Mouse (Mus musculus): ENCODE results near the gene Tmem220. TPM values are rescaled to one million over a fixed set of nuclear protein-coding genes. Genes with fewer than 3 reads are reported as not detected.

Gene Tmem220
- polyA plus RNA-seq, 1 experiment from 2014 or later, result 0.46 TPM

GRCm38 (mm10) chr11:66998467-66999403 is 26.2 kb upstream of the Tmem220 start:
- Histone ChIP-seq H3K27ac (no peak overlapping the region), H3K4me3 (replicated peaks) (no peak overlapping the region), H3K9me3 (no peaks in the 10 kb centered on the region), H3K36me3 (replicated peaks) (no peaks in the 10 kb centered on the region), H3K4me2 (no peak overlapping the region), H3K27me3 (0 out of 2 replicates have a peak, but pooled peaks cover 4% of the 10 kb centered on the region), H3K4me1 (peaks cover 18% of the 10 kb centered on the region), H3K9ac (no peak overlapping the region)
- WGBS, result 84% methylated on average over 14 of the region's 14 CpGs
- ATAC-seq (ENCODE audit: low FRiP score), result no peak

GRCm38 (mm10) chr11:67000671-67001070 is 24.3 kb upstream of the Tmem220 start:
- WGBS, result 76% methylated on average over 4 of the region's 4 CpGs
- Histone ChIP-seq H3K27me3 (0 out of 2 replicates have a peak, but pooled peaks cover 4% of the 10 kb centered on the region), H3K4me3 (replicated peaks) (no peak overlapping the region), H3K9ac (no peak overlapping the region), H3K4me1 (peaks cover 18% of the 10 kb centered on the region), H3K36me3 (replicated peaks) (no peaks in the 10 kb centered on the region), H3K4me2 (no peak overlapping the region), H3K27ac (peak overlapping the region; percentile 42; the same call in 1 of the 2 replicates), H3K9me3 (no peaks in the 10 kb centered on the region)
- ATAC-seq (ENCODE audit: low FRiP score), result no peak

GRCm38 (mm10) chr11:67001717-67002116 is 23.2 kb upstream of the Tmem220 start:
- H3K27me3 ChIP-seq, result 0 out of 2 replicates have a peak, but pooled peaks cover 4% of the 10 kb centered on the region
- H3K27ac ChIP-seq, result peak overlapping the region; percentile 53; the same call in 1 of the 2 replicates
- 4% methylated on average over 1 of the region's 1 CpGs for WGBS
- no peak overlapping the region for H3K9ac ChIP-seq
- H3K4me2 ChIP-seq, result no peak overlapping the region; the same call in 1 of the 2 replicates
- peak; percentile 73 for ATAC-seq (ENCODE audit: low FRiP score)
- H3K36me3 ChIP-seq (replicated peaks), result no peaks in the 10 kb centered on the region
- H3K9me3 ChIP-seq, result no peaks in the 10 kb centered on the region
- H3K4me3 ChIP-seq (replicated peaks), result no peak overlapping the region
- peaks cover 18% of the 10 kb centered on the region for H3K4me1 ChIP-seq

- no peak for ATAC-seq (ENCODE audit: low FRiP score)
- H3K4me1 ChIP-seq, result peaks cover 18% of the 10 kb centered on the region
- no peak overlapping the region for H3K4me3 ChIP-seq (replicated peaks)
- H3K27me3 ChIP-seq, result 0 out of 2 replicates have a peak, but pooled peaks cover 4% of the 10 kb centered on the region
- no peak overlapping the region for H3K4me2 ChIP-seq
- H3K9me3 ChIP-seq, result no peaks in the 10 kb centered on the region
- H3K9ac ChIP-seq, result no peak overlapping the region
- 63% methylated on average over 2 of the region's 2 CpGs for WGBS
- H3K27ac ChIP-seq, result no peak overlapping the region
- H3K36me3 ChIP-seq (replicated peaks), result no peaks in the 10 kb centered on the region
These were observed 22.0 kb upstream of the Tmem220 start for GRCm38 (mm10) chr11:67002911-67003310.

GRCm38 (mm10) chr11:67007961-67008360 is 17.0 kb upstream of the Tmem220 start:
- no peak overlapping the region for H3K4me2 ChIP-seq
- H3K27ac ChIP-seq, result no peak overlapping the region
- WGBS, result 77% methylated on average over 8 of the region's 8 CpGs
- H3K4me1 ChIP-seq, result peaks cover 13% of the 10 kb centered on the region; the same call in 1 of the 2 replicates
- peaks cover 4% of the 10 kb centered on the region; the same call in 1 of the 2 replicates for H3K27me3 ChIP-seq
- H3K4me3 ChIP-seq (replicated peaks), result no peak overlapping the region
- H3K9ac ChIP-seq, result no peak overlapping the region
- no peaks in the 10 kb centered on the region for H3K36me3 ChIP-seq (replicated peaks)
- ATAC-seq (ENCODE audit: low FRiP score), result no peak
- H3K9me3 ChIP-seq, result no peaks in the 10 kb centered on the region

- no peak for ATAC-seq (ENCODE audit: low FRiP score)
- Histone ChIP-seq H3K4me1 (peaks cover 13% of the 10 kb centered on the region; the same call in 1 of the 2 replicates), H3K27ac (no peak overlapping the region), H3K4me2 (no peak overlapping the region), H3K27me3 (peaks cover 4% of the 10 kb centered on the region; the same call in 1 of the 2 replicates), H3K9me3 (no peaks in the 10 kb centered on the region), H3K36me3 (replicated peaks) (no peaks in the 10 kb centered on the region), H3K4me3 (replicated peaks) (no peak overlapping the region), H3K9ac (no peak overlapping the region)
- WGBS, result 91% methylated on average over 4 of the region's 4 CpGs
These were observed 16.4 kb upstream of the Tmem220 start for GRCm38 (mm10) chr11:67008528-67008927.

GRCm38 (mm10) chr11:67010430-67010829 is 14.5 kb upstream of the Tmem220 start:
- no peaks in the 10 kb centered on the region for H3K9me3 ChIP-seq
- peak; percentile 70; the same call in 1 of the 2 replicates for ATAC-seq (ENCODE audit: low FRiP score)
- WGBS, result 11% methylated on average over 8 of the region's 8 CpGs
- H3K4me2 ChIP-seq, result peak overlapping the region; percentile 13; the same call in 1 of the 2 replicates
- H3K9ac ChIP-seq, result no peak overlapping the region
- H3K4me3 ChIP-seq (replicated peaks), result no peak overlapping the region
- H3K27me3 ChIP-seq, result peaks cover 4% of the 10 kb centered on the region; the same call in 1 of the 2 replicates
- H3K4me1 ChIP-seq, result peaks cover 13% of the 10 kb centered on the region; the same call in 1 of the 2 replicates
- H3K27ac ChIP-seq, result 0 out of 2 replicates have a peak overlapping the region, but pooled peaks have one; percentile 15
- H3K36me3 ChIP-seq (replicated peaks), result no peaks in the 10 kb centered on the region

GRCm38 (mm10) chr11:67011635-67012034 is 13.3 kb upstream of the Tmem220 start:
- Histone ChIP-seq H3K9ac (no peak overlapping the region), H3K27me3 (peaks cover 4% of the 10 kb centered on the region; the same call in 1 of the 2 replicates), H3K4me3 (replicated peaks) (no peak overlapping the region), H3K4me1 (peaks cover 13% of the 10 kb centered on the region; the same call in 1 of the 2 replicates), H3K27ac (no peak overlapping the region), H3K9me3 (no peaks in the 10 kb centered on the region), H3K36me3 (replicated peaks) (no peaks in the 10 kb centered on the region), H3K4me2 (no peak overlapping the region)
- ATAC-seq (ENCODE audit: low FRiP score), result no peak
- 9% methylated on average over 4 of the region's 4 CpGs for WGBS

GRCm38 (mm10) chr11:67017801-67018591 is 7.0 kb upstream of the Tmem220 start:
- Histone ChIP-seq H3K4me3 (replicated peaks) (no peak overlapping the region), H3K27ac (no peak overlapping the region), H3K4me2 (0 out of 2 replicates have a peak overlapping the region, but pooled peaks have one; percentile 1), H3K36me3 (replicated peaks) (no peaks in the 10 kb centered on the region), H3K27me3 (peaks cover 17% of the 10 kb centered on the region; the same call in 1 of the 2 replicates), H3K9me3 (no peaks in the 10 kb centered on the region), H3K9ac (no peak overlapping the region), H3K4me1 (peaks cover 17% of the 10 kb centered on the region)
- WGBS, result 4% methylated on average over 12 of the region's 12 CpGs
- ATAC-seq (ENCODE audit: low FRiP score), result 0 out of 2 replicates have a peak, but pooled peaks have one; percentile 23

GRCm38 (mm10) chr11:67019711-67020475 is 5.1 kb upstream of the Tmem220 start:
- Histone ChIP-seq H3K27ac (no peak overlapping the region), H3K9me3 (no peaks in the 10 kb centered on the region), H3K4me2 (no peak overlapping the region), H3K36me3 (replicated peaks) (no peaks in the 10 kb centered on the region), H3K27me3 (peaks cover 17% of the 10 kb centered on the region; the same call in 1 of the 2 replicates), H3K4me1 (peaks cover 20% of the 10 kb centered on the region), H3K4me3 (replicated peaks) (no peak overlapping the region), H3K9ac (no peak overlapping the region)
- 68% methylated on average over 7 of the region's 7 CpGs for WGBS
- no peak for ATAC-seq (ENCODE audit: low FRiP score)

- ATAC-seq (ENCODE audit: low FRiP score), result no peak; the same call in 1 of the 2 replicates
- peak overlapping the region; percentile 19; the same call in 1 of the 2 replicates for H3K4me3 ChIP-seq (replicated peaks)
- WGBS, result 2% methylated on average over 12 of the region's 12 CpGs
These were observed 4.0 kb upstream of the Tmem220 start for GRCm38 (mm10) chr11:67020948-67021347.

More at GRCm38 (mm10) chr11:67020948-67021347, 4.0 kb upstream of the Tmem220 start:
- no peak overlapping the region for H3K9ac ChIP-seq
- peaks cover 17% of the 10 kb centered on the region; the same call in 1 of the 2 replicates for H3K27me3 ChIP-seq
- H3K4me2 ChIP-seq, result peak overlapping the region; percentile 45
- H3K9me3 ChIP-seq, result no peaks in the 10 kb centered on the region
- peaks cover 28% of the 10 kb centered on the region for H3K4me1 ChIP-seq
- no peak overlapping the region for H3K27ac ChIP-seq
- no peaks in the 10 kb centered on the region for H3K36me3 ChIP-seq (replicated peaks)
